Mouse (Mus musculus): ENCODE measurements at regions not wholly inside any gene's neighbourhood (a gene's known extent, or its start where the extent isn't known, plus 50 kb on each side); places are given as distances from the start of the nearest gene placed in this dataset.

DNA sequence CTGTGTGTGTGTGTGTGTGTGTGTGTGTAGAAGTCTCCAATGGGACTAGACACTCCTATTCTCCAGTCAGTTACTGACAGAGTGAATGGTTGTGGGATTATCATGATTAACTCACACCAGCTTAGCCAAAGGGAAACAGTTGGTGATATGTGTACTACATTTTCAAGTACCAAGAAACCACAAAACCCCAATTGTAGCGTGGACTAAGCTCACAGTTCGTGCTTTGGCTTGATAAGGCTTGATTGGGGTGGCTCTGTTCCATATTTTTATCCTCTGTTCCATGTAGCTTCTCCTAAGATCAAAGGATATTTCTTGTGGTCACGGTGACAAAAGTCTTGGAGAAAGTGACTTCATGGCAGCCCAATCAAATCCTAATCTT, 51.9 kb upstream of the Tab2 start:
- TF ChIP-seq CTCF (IDR thresholded peaks at IDR 0.05; ENCODE audit: low read depth, low read length) (no peak), POLR2A (IDR thresholded peaks at IDR 0.05; ENCODE audit: borderline replicate concordance, low read depth, low read length) (no peak)
- H3K4me3 ChIP-seq (ENCODE audit: insufficient read depth, low read length) = no peak overlapping the region
- peaks cover 24% of the 10 kb centered on the region for H3K4me1 ChIP-seq (ENCODE audit: control insufficient read depth, insufficient read depth, low read length)
- H3K27ac ChIP-seq (ENCODE audit: insufficient read depth, low read depth, low read length) = no peak overlapping the region

DNA sequence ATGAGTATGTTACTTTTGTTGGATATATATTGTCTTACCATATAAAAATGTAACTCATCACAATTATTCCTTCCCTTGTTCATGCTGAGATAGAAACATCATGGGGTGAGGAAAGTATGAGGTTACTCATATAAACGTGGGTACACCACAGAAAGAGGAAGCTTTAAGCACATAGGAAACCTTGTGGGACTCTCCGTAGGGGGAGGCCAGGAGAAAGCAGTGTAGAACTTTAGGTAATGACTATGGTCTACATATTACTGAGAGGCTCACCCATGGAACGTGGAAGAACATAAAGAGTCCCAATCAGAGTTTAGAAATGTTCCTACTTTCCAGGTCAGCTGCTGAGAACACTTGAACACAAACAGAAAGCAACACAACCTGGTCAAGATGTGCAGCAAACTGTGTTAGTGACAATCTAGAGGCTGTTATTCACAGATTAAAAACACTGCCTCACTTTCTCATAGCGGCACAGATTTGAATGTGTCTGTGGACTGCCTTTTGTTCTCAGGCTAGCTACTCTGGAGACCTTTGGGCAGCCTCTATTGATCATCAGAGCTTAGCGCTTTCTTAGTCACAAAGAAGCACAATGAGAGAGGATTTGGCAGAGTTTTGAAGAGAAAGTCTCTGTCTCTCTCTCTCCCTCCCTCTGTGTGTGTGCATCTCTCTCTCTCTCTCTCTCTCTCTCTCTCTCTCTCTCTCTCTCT, 51.4 kb upstream of the Tab2 start:
- H3K4me3 ChIP-seq (ENCODE audit: insufficient read depth, low read length) = no peak overlapping the region
- peaks cover 24% of the 10 kb centered on the region for H3K4me1 ChIP-seq (ENCODE audit: control insufficient read depth, insufficient read depth, low read length)
- no peak overlapping the region for H3K27ac ChIP-seq (ENCODE audit: insufficient read depth, low read depth, low read length)
- TF ChIP-seq POLR2A (IDR thresholded peaks at IDR 0.05; ENCODE audit: borderline replicate concordance, low read depth, low read length) (no peak), CTCF (IDR thresholded peaks at IDR 0.05; ENCODE audit: low read depth, low read length) (no peak)

Measured in bone marrow macrophage, adult 2 months (primary cell).